In genomic region chr17:23815641-23816040, GRCm38 (mm10) we compare ENCODE assay signal across 35 mouse cellular contexts. TPM values are rescaled to one million over a fixed set of nuclear protein-coding genes. Genes with fewer than 3 reads are reported as not detected.
DNase-seq lines count a peak whose midpoint lies in the region; ATAC-seq and TF ChIP-seq lines count a peak whose summit lies in the region.
"Had no signal": no experiment of that assay in that cellular context is flagged by ENCODE, and none has a peak within 500 bp of the region (broad histone marks: within the 10 kb centered on the region; RNA-seq: fewer than 3 reads in every experiment).

No protein-coding gene starts in this region.

- H3K27me3 ChIP-seq in liver, embryonic 15.5 days = no peaks in the 10 kb centered on the region
- H3K27me3 ChIP-seq in liver, embryonic 12.5 days (replicated peaks) = no peaks in the 10 kb centered on the region
- no peaks in the 10 kb centered on the region for H3K27me3 ChIP-seq in E14TG2a.4 (ENCODE audit: insufficient read depth, low read length)
- H3K27me3 ChIP-seq in intestine, postnatal 0 days (replicated peaks; ENCODE audit: control insufficient read depth, insufficient read depth, low read length) = no peaks in the 10 kb centered on the region
- H3K27me3 ChIP-seq: embryonic facial prominence, embryonic 13.5 days; forebrain, embryonic 12.5 days; forebrain, embryonic 15.5 days; heart, embryonic 13.5 days had no signal

- TF ChIP-seq CTCF in E14TG2a.4 (conservative IDR thresholded peaks at IDR 0.05; ENCODE audit: low read length) = no peak
- no peak for TF ChIP-seq CTCF in intestine, postnatal 0 days (IDR thresholded peaks at IDR 0.05; ENCODE audit: low read depth)

- ATAC-seq in liver, embryonic 15.5 days (ENCODE audit: insufficient read depth) = 0 out of 2 replicates have a peak, but pooled peaks have one; percentile 21
- ATAC-seq in liver, embryonic 12.5 days = no peak
- ATAC-seq in intestine, postnatal 0 days = no peak
- ATAC-seq: CD4-positive, CD25-positive, alpha-beta regulatory T cell, adult 4 months; forebrain, embryonic 15.5 days; hindbrain, postnatal 0 days; inflammation-experienced regulatory T-cells, adult 6 months had no signal

- no peak overlapping the region for H3K4me2 ChIP-seq in liver, embryonic 15.5 days
- no peak overlapping the region for H3K4me2 ChIP-seq in liver, embryonic 12.5 days
- H3K4me2 ChIP-seq in intestine, postnatal 0 days (replicated peaks; ENCODE audit: low read depth) = no peak overlapping the region
- H3K4me2 ChIP-seq: embryonic facial prominence, embryonic 13.5 days; forebrain, embryonic 12.5 days; forebrain, embryonic 15.5 days; heart, embryonic 13.5 days; hindbrain, embryonic 14.5 days had no signal

- 96% methylated on average over 16 of the region's 16 CpGs for WGBS in liver, embryonic 15.5 days (ENCODE audit: insufficient replicate concordance)
- 95% methylated on average over 16 of the region's 16 CpGs for WGBS in liver, embryonic 12.5 days (ENCODE audit: insufficient replicate concordance)
- 98% methylated on average over 16 of the region's 16 CpGs for WGBS in intestine, postnatal 0 days

- peaks cover 3% of the 10 kb centered on the region; the same call in 1 of the 2 replicates for H3K4me1 ChIP-seq in liver, embryonic 15.5 days (replicated peaks)
- no peaks in the 10 kb centered on the region for H3K4me1 ChIP-seq in liver, embryonic 12.5 days
- H3K4me1 ChIP-seq in E14TG2a.4 (replicated peaks; ENCODE audit: low read depth, low read length) = peaks cover 5% of the 10 kb centered on the region; the same call in 1 of the 2 replicates
- H3K4me1 ChIP-seq in intestine, postnatal 0 days (replicated peaks; ENCODE audit: control insufficient read depth, insufficient read depth, low read length) = no peaks in the 10 kb centered on the region
- H3K4me1 ChIP-seq: embryonic facial prominence, embryonic 10.5 days; embryonic facial prominence, embryonic 13.5 days; forebrain, embryonic 12.5 days; forebrain, embryonic 15.5 days; heart, embryonic 10.5 days; heart, embryonic 13.5 days had no signal

- peaks cover 98% of the 10 kb centered on the region for H3K36me3 ChIP-seq in liver, embryonic 15.5 days (replicated peaks)
- peaks cover 100% of the 10 kb centered on the region for H3K36me3 ChIP-seq in liver, embryonic 12.5 days
- peaks cover 100% of the 10 kb centered on the region for H3K36me3 ChIP-seq in E14TG2a.4 (ENCODE audit: insufficient read depth, low read length)
- peaks cover 95% of the 10 kb centered on the region for H3K36me3 ChIP-seq in intestine, postnatal 0 days (ENCODE audit: control insufficient read depth, insufficient read depth)

- no peak overlapping the region for H3K4me3 ChIP-seq in liver, embryonic 15.5 days (replicated peaks)
- no peak overlapping the region for H3K4me3 ChIP-seq in liver, embryonic 12.5 days
- H3K4me3 ChIP-seq in E14TG2a.4 (replicated peaks; ENCODE audit: low read length) = 0 out of 2 replicates have a peak overlapping the region, but pooled peaks have one; percentile 3
- H3K4me3 ChIP-seq in intestine, postnatal 0 days (ENCODE audit: low read depth, low read length) = no peak overlapping the region
- H3K4me3 ChIP-seq: embryonic facial prominence, embryonic 10.5 days; embryonic facial prominence, embryonic 13.5 days; erythroblast, embryonic 14.5 days; forebrain, embryonic 12.5 days; forebrain, embryonic 15.5 days; heart, adult 2 months; heart, embryonic 10.5 days; heart, embryonic 13.5 days had no signal

- peaks cover 26% of the 10 kb centered on the region for H3K9me3 ChIP-seq in liver, embryonic 15.5 days (replicated peaks)
- peaks cover 56% of the 10 kb centered on the region for H3K9me3 ChIP-seq in liver, embryonic 12.5 days (replicated peaks)
- peaks cover 92% of the 10 kb centered on the region for H3K9me3 ChIP-seq in E14TG2a.4 (ENCODE audit: low read length)
- H3K9me3 ChIP-seq in intestine, postnatal 0 days (ENCODE audit: control insufficient read depth) = peaks cover 12% of the 10 kb centered on the region; the same call in 1 of the 2 replicates
- H3K9me3 ChIP-seq: heart, embryonic 13.5 days had no signal

- no peak overlapping the region for H3K9ac ChIP-seq in liver, embryonic 15.5 days
- H3K9ac ChIP-seq in liver, embryonic 12.5 days = no peak overlapping the region
- no peak overlapping the region for H3K9ac ChIP-seq in intestine, postnatal 0 days (ENCODE audit: low read depth, low read length)
- H3K9ac ChIP-seq: embryonic facial prominence, embryonic 13.5 days; forebrain, embryonic 12.5 days; forebrain, embryonic 15.5 days; heart, embryonic 13.5 days; hindbrain, embryonic 14.5 days had no signal

- H3K27ac ChIP-seq in liver, embryonic 15.5 days (replicated peaks) = no peak overlapping the region
- H3K27ac ChIP-seq in liver, embryonic 12.5 days = no peak overlapping the region
- 0 out of 2 replicates have a peak overlapping the region, but pooled peaks have one; percentile 46 for H3K27ac ChIP-seq in intestine, postnatal 0 days (ENCODE audit: low read depth, low read length)
- H3K27ac ChIP-seq: embryonic facial prominence, embryonic 10.5 days; embryonic facial prominence, embryonic 13.5 days; forebrain, embryonic 12.5 days; forebrain, embryonic 15.5 days; heart, adult 2 months; heart, embryonic 10.5 days; heart, embryonic 13.5 days; hindbrain, embryonic 14.5 days; hindbrain, postnatal 0 days had no signal

- peak; percentile 93 for DNase-seq in heart, adult 11 months
- DNase-seq in heart, adult 18-20 months = no peak
- no peak for DNase-seq in lung, postnatal 25 days (ENCODE audit: low spot score)
- no peak for DNase-seq in spleen, postnatal 4 days (ENCODE audit: low spot score in 2 of 2)
- DNase-seq: adrenal gland, adult 2 months; adrenal gland, postnatal 14 days; B cell, adult 2 months; cerebellum, adult 11-12 months; cerebellum, adult 8-10 months; cerebellum, postnatal 36 days; embryo, embryonic 11 days; gastrocnemius, postnatal 10 days; gastrocnemius, postnatal 36 days; heart, adult 2 months; heart, postnatal 14 days; heart, postnatal 4 days had no signal

RNA-seq across cellular contexts. Expression of gene Elob, which starts 13.3 kb away (rescaled TPM):
- total RNA-seq in heart, adult 18-20 months (2021) = 100 to 1,000 TPM; 357 to 360 TPM
- polyA plus RNA-seq in liver, embryonic 15.5 days (2015; fragmentation: Nextera tagmentation; extraction: Ambion mirVana) = 388 and 452 TPM in 2 replicates
- polyA plus RNA-seq in liver, embryonic 12.5 days (2016; fragmentation: Nextera tagmentation; extraction: Ambion mirVana) = 588 and 602 TPM in 2 replicates
- 994 and 1,025 TPM in 2 replicates for polyA plus RNA-seq in intestine, postnatal 0 days (2015; fragmentation: Nextera tagmentation; extraction: Ambion mirVana)

RNA-seq across cellular contexts. Expression of gene Prss33, which starts 20.2 kb away (rescaled TPM):
- total RNA-seq in heart, adult 18-20 months (2021) = not detected
- not detected in 2 replicates for polyA plus RNA-seq in liver, embryonic 15.5 days (2015; fragmentation: Nextera tagmentation; extraction: Ambion mirVana)
- polyA plus RNA-seq in liver, embryonic 12.5 days (2016; fragmentation: Nextera tagmentation; extraction: Ambion mirVana) = not detected in 2 replicates
- not detected in 2 replicates for polyA plus RNA-seq in intestine, postnatal 0 days (2015; fragmentation: Nextera tagmentation; extraction: Ambion mirVana)
- total RNA-seq: adrenal gland, adult 2 months; adrenal gland, postnatal 14 days; gastrocnemius, postnatal 10 days; gastrocnemius, postnatal 36 days; heart, adult 2 months; heart, postnatal 14 days; heart, postnatal 4 days; hindbrain, postnatal 0 days had no signal
- polyA plus RNA-seq: CD4-positive, CD25-positive, alpha-beta regulatory T cell, adult 4 months; cortical plate, adult 2 months; erythroblast, embryonic 14.5 days; forebrain, embryonic 12.5 days; forebrain, embryonic 15.5 days; G1E; heart, adult 2 months; heart, embryonic 10.5 days; heart, embryonic 13.5 days; heart, embryonic 16.5 days; hindbrain, embryonic 11.5 days; hindbrain, embryonic 14.5 days; hindbrain, postnatal 0 days had no signal

RNA-seq across cellular contexts. Expression of gene Srrm2, which starts 25.3 kb away (rescaled TPM):
- 100 to 1,000 TPM; 125 to 153 TPM for total RNA-seq in heart, adult 18-20 months (2021)
- 167 and 170 TPM in 2 replicates for polyA plus RNA-seq in liver, embryonic 15.5 days (2015; fragmentation: Nextera tagmentation; extraction: Ambion mirVana)
- 334 and 339 TPM in 2 replicates for polyA plus RNA-seq in liver, embryonic 12.5 days (2016; fragmentation: Nextera tagmentation; extraction: Ambion mirVana)
- polyA plus RNA-seq in intestine, postnatal 0 days (2015; fragmentation: Nextera tagmentation; extraction: Ambion mirVana) = 185 and 230 TPM in 2 replicates

RNA-seq across cellular contexts. Expression of gene Prss32, which starts 28.0 kb away (rescaled TPM):
- not detected for total RNA-seq in heart, adult 18-20 months (2021)
- polyA plus RNA-seq in liver, embryonic 15.5 days (2015; fragmentation: Nextera tagmentation; extraction: Ambion mirVana) = not detected in 2 replicates
- polyA plus RNA-seq in liver, embryonic 12.5 days (2016; fragmentation: Nextera tagmentation; extraction: Ambion mirVana) = not detected in 2 replicates
- polyA plus RNA-seq in intestine, postnatal 0 days (2015; fragmentation: Nextera tagmentation; extraction: Ambion mirVana) = 16.2 and 23.1 TPM in 2 replicates
- total RNA-seq: adrenal gland, adult 2 months; adrenal gland, postnatal 14 days; gastrocnemius, postnatal 10 days; gastrocnemius, postnatal 36 days; heart, adult 2 months; heart, postnatal 14 days; heart, postnatal 4 days; hindbrain, postnatal 0 days had no signal
- polyA plus RNA-seq: adrenal gland, adult 2 months; CD4-positive, CD25-positive, alpha-beta regulatory T cell, adult 4 months; cortical plate, adult 2 months; embryonic facial prominence, embryonic 13.5 days; forebrain, embryonic 12.5 days; forebrain, embryonic 15.5 days; G1E; heart, embryonic 10.5 days; hindbrain, embryonic 11.5 days; hindbrain, embryonic 14.5 days had no signal

RNA-seq across cellular contexts. Expression of gene Prss41, which starts 28.3 kb away (rescaled TPM):
- total RNA-seq in heart, adult 18-20 months (2021) = not detected
- polyA plus RNA-seq in liver, embryonic 15.5 days (2015; fragmentation: Nextera tagmentation; extraction: Ambion mirVana) = 0.10 TPM in 1 of 2 replicates, not detected in the other
- 0.32 and 0.45 TPM in 2 replicates for polyA plus RNA-seq in liver, embryonic 12.5 days (2016; fragmentation: Nextera tagmentation; extraction: Ambion mirVana)
- polyA plus RNA-seq in intestine, postnatal 0 days (2015; fragmentation: Nextera tagmentation; extraction: Ambion mirVana) = 5.2 and 6.2 TPM in 2 replicates
- total RNA-seq: G1E; gastrocnemius, postnatal 10 days; heart, postnatal 14 days; heart, postnatal 4 days had no signal
- polyA plus RNA-seq: G1E; heart, adult 2 months had no signal
